Mouse (Mus musculus): Measurements from ENCODE around the gene Phpt1.

GRCm38 (mm10) chr2:25574136-25574535 lies 888 bp downstream of the Phpt1 start:
- TF ChIP-seq ZNF384 (IDR thresholded peaks at IDR 0.05; ENCODE audit: low read depth, low read length): no peak
- no peak for TF ChIP-seq HCFC1 (IDR thresholded peaks at IDR 0.05; ENCODE audit: borderline replicate concordance, insufficient read depth, low read length)
